24 mouse cellular contexts compared by ENCODE assay signal in genomic region chr6:43420358-43420979, GRCm38 (mm10).
DNase-seq lines count a peak whose midpoint lies in the region; ATAC-seq and TF ChIP-seq lines count a peak whose summit lies in the region.
"Had no signal": no experiment of that assay in that cellular context is flagged by ENCODE, and none has a peak within 500 bp of the region (broad histone marks: within the 10 kb centered on the region; RNA-seq: fewer than 3 reads in every experiment).

No protein-coding gene starts in this region.

- H3K4me2 ChIP-seq in lung, embryonic 14.5 days: no peak overlapping the region
- H3K4me2 ChIP-seq: embryonic facial prominence, embryonic 13.5 days; forebrain, embryonic 15.5 days; heart, embryonic 12.5 days; limb, embryonic 15.5 days; liver, embryonic 15.5 days had no signal

- H3K9ac ChIP-seq in lung, embryonic 14.5 days: no peak overlapping the region
- H3K9ac ChIP-seq: embryonic facial prominence, embryonic 13.5 days; forebrain, embryonic 15.5 days; heart, embryonic 12.5 days; limb, embryonic 15.5 days; liver, embryonic 15.5 days had no signal

- H3K4me1 ChIP-seq in lung, embryonic 14.5 days (ENCODE audit: insufficient read depth): no peaks in the 10 kb centered on the region
- H3K4me1 ChIP-seq: embryonic facial prominence, embryonic 13.5 days; forebrain, embryonic 15.5 days; heart, embryonic 12.5 days; limb, embryonic 15.5 days; liver, embryonic 15.5 days had no signal

- no peaks in the 10 kb centered on the region for H3K36me3 ChIP-seq in lung, embryonic 14.5 days (ENCODE audit: insufficient read depth)
- H3K36me3 ChIP-seq: embryonic facial prominence, embryonic 13.5 days; forebrain, embryonic 15.5 days; G1E; heart, embryonic 12.5 days; limb, embryonic 15.5 days; liver, embryonic 15.5 days had no signal

- no peak overlapping the region for H3K4me3 ChIP-seq in lung, embryonic 14.5 days (ENCODE audit: low read depth, low read length)
- H3K4me3 ChIP-seq: embryonic facial prominence, embryonic 13.5 days; forebrain, embryonic 15.5 days; heart, embryonic 12.5 days; limb, embryonic 15.5 days; liver, embryonic 15.5 days had no signal

- peak; percentile 23 for DNase-seq in embryo, embryonic 10.5 days (ENCODE audit: low spot score)
- no peak for DNase-seq in embryo, embryonic 10 days (ENCODE audit: low spot score)
- DNase-seq in lung, embryonic 14.5 days: peak; percentile 46
- DNase-seq in lung, postnatal 25 days (ENCODE audit: low spot score): no peak
- DNase-seq in A20 (ENCODE audit: low read depth, low spot score): peak; percentile 11
- DNase-seq in induced T-regulatory cell, adult 2 months (ENCODE audit: low read depth): peak; percentile 13
- no peak for DNase-seq in urinary bladder, postnatal 14 days (ENCODE audit: low spot score)
- no peak for DNase-seq in left cerebral cortex, postnatal 36 days (ENCODE audit: low spot score in 2 of 2)
- DNase-seq: adrenal gland, postnatal 14 days; cerebellum, adult 11 months; cerebellum, postnatal 25 days; gastrocnemius, postnatal 14 days; kidney, adult 18-20 months; right cerebral cortex, adult 18-20 months; thymus, postnatal 36 days had no signal

- intact Hi-C loops in left cerebral cortex, postnatal 36 days (cut with DNase I): no loop called here

- 62% methylated on average over 7 of the region's 7 CpGs for WGBS in lung, embryonic 14.5 days

- no peak for TF ChIP-seq CTCF in lung, embryonic 14.5 days (IDR thresholded peaks at IDR 0.05; ENCODE audit: low read depth)

- H3K27me3 ChIP-seq in lung, embryonic 14.5 days (ENCODE audit: insufficient read depth, low read length): no peaks in the 10 kb centered on the region
- H3K27me3 ChIP-seq: embryonic facial prominence, embryonic 13.5 days; forebrain, embryonic 15.5 days; heart, embryonic 12.5 days; limb, embryonic 15.5 days; liver, embryonic 15.5 days had no signal

- peak; percentile 83; the same call in 1 of the 2 replicates for ATAC-seq in lung, embryonic 14.5 days (ENCODE audit: insufficient read depth)
- ATAC-seq: CD4-positive, CD25-positive, alpha-beta regulatory T cell, adult 4 months; forebrain, embryonic 15.5 days; hindbrain, embryonic 16.5 days had no signal

- H3K27ac ChIP-seq in lung, embryonic 14.5 days (ENCODE audit: low read depth): no peak overlapping the region
- H3K27ac ChIP-seq: embryonic facial prominence, embryonic 13.5 days; forebrain, embryonic 15.5 days; kidney, postnatal 0 days; limb, embryonic 15.5 days; liver, embryonic 15.5 days had no signal

- H3K9me3 ChIP-seq in lung, embryonic 14.5 days (ENCODE audit: low read depth, low read length): no peaks in the 10 kb centered on the region
- H3K9me3 ChIP-seq: embryonic facial prominence, embryonic 13.5 days; forebrain, embryonic 15.5 days; G1E; heart, embryonic 12.5 days; limb, embryonic 15.5 days; liver, embryonic 15.5 days had no signal

Comparison
In these comparisons a context has a peak if more than half of its experiments do, and no peak if none do; other contexts are left out.
1. DNase-seq: peak in embryo, embryonic 10.5 days (single experiment), lung, embryonic 14.5 days (single experiment), A20 (single experiment) and induced T-regulatory cell, adult 2 months (single experiment); none in embryo, embryonic 10 days (single experiment), lung, postnatal 25 days (single experiment), urinary bladder, postnatal 14 days (single experiment) and left cerebral cortex, postnatal 36 days (0 of 2).